8 mouse cellular contexts compared by ENCODE assay signal in the genomic region with DNA sequence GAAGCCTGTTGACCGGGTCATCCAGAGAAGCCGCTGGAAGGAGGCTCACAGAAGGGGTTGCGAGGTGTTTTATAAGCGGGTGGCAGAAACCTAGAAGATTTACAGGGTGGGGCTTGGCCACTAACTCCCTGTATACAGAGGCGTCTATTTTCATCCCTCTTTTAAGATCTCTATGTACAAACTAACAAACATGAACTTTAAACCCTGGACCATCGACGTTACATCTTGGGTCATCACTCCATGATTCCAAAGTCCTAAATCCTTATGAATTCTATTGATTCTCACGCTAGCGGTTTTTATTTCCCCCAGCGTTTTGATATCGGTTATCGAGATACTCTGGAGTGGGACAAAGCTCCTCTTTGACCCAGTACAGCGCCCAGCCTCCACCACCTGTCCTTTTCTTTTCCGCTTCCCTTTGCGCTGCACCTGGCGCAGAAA. TPM values are rescaled to one million over a fixed set of nuclear protein-coding genes. Genes with fewer than 3 reads are reported as not detected.
DNase-seq lines count a peak whose midpoint lies in the region; ATAC-seq and TF ChIP-seq lines count a peak whose summit lies in the region.

No protein-coding gene starts in this region.

- no peak for DNase-seq in heart, embryonic 10.5 days (ENCODE audit: low spot score)
- no peak for DNase-seq in heart, adult 8-10 months (ENCODE audit: low spot score)
- DNase-seq in thymus, adult 2 months, result no peak
- no peak for DNase-seq in thymus, postnatal 4 days
- DNase-seq in liver, embryonic 11.5 days (ENCODE audit: low spot score), result no peak
- DNase-seq in stomach, postnatal 0 days (ENCODE audit: low spot score), result no peak
- DNase-seq in urinary bladder, adult 2 months (ENCODE audit: low spot score), result no peak
- DNase-seq in left cerebral cortex, postnatal 36 days (ENCODE audit: low spot score in 2 of 2), result no peak

- no peaks in the 10 kb centered on the region for H3K9me3 ChIP-seq in heart, embryonic 10.5 days
- no peaks in the 10 kb centered on the region for H3K9me3 ChIP-seq in liver, embryonic 11.5 days (ENCODE audit: control insufficient read depth, low read length)
- H3K9me3 ChIP-seq in stomach, postnatal 0 days (ENCODE audit: control insufficient read depth, low read length), result no peaks in the 10 kb centered on the region

- ATAC-seq in liver, embryonic 11.5 days (replicated peaks; ENCODE audit: low FRiP score), result peak; percentile 32; the same call in 1 of the 2 replicates
- ATAC-seq in stomach, postnatal 0 days (ENCODE audit: low FRiP score, low TSS enrichment), result peak; percentile 28; the same call in 1 of the 2 replicates

- TF ChIP-seq POLR2A in thymus, adult 2 months (IDR thresholded peaks at IDR 0.05; ENCODE audit: control insufficient read depth, extremely low read depth, insufficient read depth, low read length, poor library complexity), result no peak

- intact Hi-C loops in left cerebral cortex, postnatal 36 days (cut with DNase I), result loop anchor here (1.0 kb wide), 1 partner anchor 16 kb away; no protein-coding TSS in a partner anchor

- H3K27me3 ChIP-seq in heart, embryonic 10.5 days (ENCODE audit: insufficient read depth, poor library complexity, severe bottlenecking), result peaks cover 74% of the 10 kb centered on the region
- H3K27me3 ChIP-seq in thymus, adult 2 months (ENCODE audit: control insufficient read depth, insufficient read depth, low read length), result no peaks in the 10 kb centered on the region
- H3K27me3 ChIP-seq in liver, embryonic 11.5 days (replicated peaks; ENCODE audit: control insufficient read depth, insufficient read depth, low read length), result peaks cover 54% of the 10 kb centered on the region
- no peaks in the 10 kb centered on the region for H3K27me3 ChIP-seq in stomach, postnatal 0 days (ENCODE audit: control insufficient read depth, insufficient read depth, low read length)

- peaks cover 10% of the 10 kb centered on the region for H3K4me1 ChIP-seq in heart, embryonic 10.5 days
- peaks cover 19% of the 10 kb centered on the region for H3K4me1 ChIP-seq in thymus, adult 2 months (replicated peaks; ENCODE audit: control insufficient read depth, insufficient read depth, low read length)
- peaks cover 5% of the 10 kb centered on the region; the same call in 1 of the 2 replicates for H3K4me1 ChIP-seq in liver, embryonic 11.5 days (replicated peaks; ENCODE audit: control insufficient read depth, insufficient read depth, low read length)
- no peaks in the 10 kb centered on the region for H3K4me1 ChIP-seq in stomach, postnatal 0 days (replicated peaks; ENCODE audit: control insufficient read depth, insufficient read depth)

- TF ChIP-seq CTCF in thymus, adult 2 months (IDR thresholded peaks at IDR 0.05; ENCODE audit: borderline replicate concordance, control insufficient read depth, extremely low read depth, insufficient read depth, low read length, poor library complexity), result no peak
- TF ChIP-seq CTCF in stomach, postnatal 0 days (IDR thresholded peaks at IDR 0.05; ENCODE audit: low read depth), result no peak

- 13% methylated on average over 16 of the region's 16 CpGs for WGBS in heart, embryonic 10.5 days
- 9% methylated on average over 16 of the region's 16 CpGs for WGBS in thymus, adult 2 months
- 11% methylated on average over 16 of the region's 16 CpGs for WGBS in liver, embryonic 11.5 days
- WGBS in stomach, postnatal 0 days, result 13% methylated on average over 16 of the region's 16 CpGs

- no peak overlapping the region for H3K9ac ChIP-seq in liver, embryonic 11.5 days (ENCODE audit: low read depth, low read length)
- no peak overlapping the region; the same call in 1 of the 2 replicates for H3K9ac ChIP-seq in stomach, postnatal 0 days (ENCODE audit: low read length)

- peak overlapping the region; percentile 77; the same call in 1 of the 2 replicates for H3K27ac ChIP-seq in heart, embryonic 10.5 days
- H3K27ac ChIP-seq in thymus, adult 2 months (ENCODE audit: control insufficient read depth, insufficient read depth, low read length), result 0 out of 2 replicates have a peak overlapping the region, but pooled peaks have one; percentile 1
- no peak overlapping the region for H3K27ac ChIP-seq in liver, embryonic 11.5 days (ENCODE audit: low read depth, low read length)
- H3K27ac ChIP-seq in stomach, postnatal 0 days (replicated peaks), result no peak overlapping the region

- no peaks in the 10 kb centered on the region for H3K36me3 ChIP-seq in heart, embryonic 10.5 days
- H3K36me3 ChIP-seq in thymus, adult 2 months (ENCODE audit: control insufficient read depth, insufficient read depth, low read length), result no peaks in the 10 kb centered on the region
- no peaks in the 10 kb centered on the region for H3K36me3 ChIP-seq in liver, embryonic 11.5 days (ENCODE audit: control insufficient read depth, insufficient read depth, low read length)
- no peaks in the 10 kb centered on the region for H3K36me3 ChIP-seq in stomach, postnatal 0 days (ENCODE audit: control insufficient read depth, insufficient read depth, low read length)

- peak overlapping the region; percentile 91 for H3K4me2 ChIP-seq in liver, embryonic 11.5 days
- peak overlapping the region; percentile 96 for H3K4me2 ChIP-seq in stomach, postnatal 0 days (replicated peaks; ENCODE audit: low read depth)

- H3K4me3 ChIP-seq in heart, embryonic 10.5 days, result peak overlapping the region; percentile 75
- H3K4me3 ChIP-seq in thymus, adult 2 months (ENCODE audit: control insufficient read depth, insufficient read depth, low read length), result peak overlapping the region; percentile 97
- H3K4me3 ChIP-seq in liver, embryonic 11.5 days (ENCODE audit: low read depth, low read length), result peak overlapping the region; percentile 61
- peak overlapping the region; percentile 58 for H3K4me3 ChIP-seq in stomach, postnatal 0 days (ENCODE audit: low read depth, low read length)

- TF ChIP-seq EP300 in stomach, postnatal 0 days (optimal IDR thresholded peaks at IDR 0.05), result no peak

RNA-seq across cellular contexts. Expression of gene Faah, which starts 0.8 kb away (rescaled TPM):
- polyA plus RNA-seq in heart, embryonic 10.5 days (2016; fragmentation: Nextera tagmentation; extraction: Ambion mirVana), result 1.3 and 1.7 TPM in 2 replicates
- total RNA-seq in heart, adult 8-10 months (2022), result under 1 TPM in 3 of 4 experiments, not detected in 1; 0.34 to 0.82 (median 0.49) TPM
- 77.2 and 88.1 TPM in 2 replicates for polyA plus RNA-seq in thymus, adult 2 months (2012; rRNA removed)
- polyA plus RNA-seq in liver, embryonic 11.5 days (2014; fragmentation: Nextera tagmentation; extraction: Ambion mirVana), result 3.9 and 4.7 TPM in 2 replicates
- polyA plus RNA-seq in stomach, postnatal 0 days (2015; fragmentation: Nextera tagmentation; extraction: Ambion mirVana), result 7.7 and 8.3 TPM in 2 replicates
- 11.9 and 14.2 TPM in 2 replicates for polyA plus RNA-seq in urinary bladder, adult 2 months (2012; rRNA removed)
- 10 to 100 TPM; 93.9 to 96.0 TPM for total RNA-seq in left cerebral cortex, postnatal 36 days (2021)

RNA-seq across cellular contexts. Expression of gene Nsun4, which starts 36.8 kb away (rescaled TPM):
- polyA plus RNA-seq in heart, embryonic 10.5 days (2016; fragmentation: Nextera tagmentation; extraction: Ambion mirVana), result 20.4 and 24.9 TPM in 2 replicates
- total RNA-seq in heart, adult 8-10 months (2022), result 10 to 100 TPM; 30.3 to 34.5 (median 32.7) TPM
- polyA plus RNA-seq in thymus, adult 2 months (2012; rRNA removed), result 15.9 and 19.1 TPM in 2 replicates
- polyA plus RNA-seq in liver, embryonic 11.5 days (2014; fragmentation: Nextera tagmentation; extraction: Ambion mirVana), result 17.8 and 19.5 TPM in 2 replicates
- polyA plus RNA-seq in stomach, postnatal 0 days (2015; fragmentation: Nextera tagmentation; extraction: Ambion mirVana), result 11.4 and 11.9 TPM in 2 replicates
- polyA plus RNA-seq in urinary bladder, adult 2 months (2012; rRNA removed), result 10.3 and 11.1 TPM in 2 replicates
- 10 to 100 TPM in 1 of 2 experiments, 1 to 10 TPM in 1; 9.0 to 11.0 TPM for total RNA-seq in left cerebral cortex, postnatal 36 days (2021)

RNA-seq across cellular contexts. Expression of gene Uqcrh, which starts 58.0 kb away (rescaled TPM):
- 697 and 904 TPM in 2 replicates for polyA plus RNA-seq in heart, embryonic 10.5 days (2016; fragmentation: Nextera tagmentation; extraction: Ambion mirVana)
- 1,000 to 10,000 TPM; 1,639 to 1,931 (median 1,745) TPM for total RNA-seq in heart, adult 8-10 months (2022)
- 133 and 213 TPM in 2 replicates for polyA plus RNA-seq in thymus, adult 2 months (2012; rRNA removed)
- polyA plus RNA-seq in liver, embryonic 11.5 days (2014; fragmentation: Nextera tagmentation; extraction: Ambion mirVana), result 483 and 529 TPM in 2 replicates
- polyA plus RNA-seq in stomach, postnatal 0 days (2015; fragmentation: Nextera tagmentation; extraction: Ambion mirVana), result 571 and 591 TPM in 2 replicates
- 669 and 757 TPM in 2 replicates for polyA plus RNA-seq in urinary bladder, adult 2 months (2012; rRNA removed)
- 100 to 1,000 TPM; 411 to 431 TPM for total RNA-seq in left cerebral cortex, postnatal 36 days (2021)

RNA-seq across cellular contexts. Expression of gene Lrrc41, which starts 58.2 kb away (rescaled TPM):
- polyA plus RNA-seq in heart, embryonic 10.5 days (2016; fragmentation: Nextera tagmentation; extraction: Ambion mirVana), result 69.1 and 77.9 TPM in 2 replicates
- 10 to 100 TPM; 24.4 to 26.0 (median 25.7) TPM for total RNA-seq in heart, adult 8-10 months (2022)
- 66.1 and 67.1 TPM in 2 replicates for polyA plus RNA-seq in thymus, adult 2 months (2012; rRNA removed)
- polyA plus RNA-seq in liver, embryonic 11.5 days (2014; fragmentation: Nextera tagmentation; extraction: Ambion mirVana), result 67.6 and 70.8 TPM in 2 replicates
- 37.4 and 41.1 TPM in 2 replicates for polyA plus RNA-seq in stomach, postnatal 0 days (2015; fragmentation: Nextera tagmentation; extraction: Ambion mirVana)
- 25.8 and 26.4 TPM in 2 replicates for polyA plus RNA-seq in urinary bladder, adult 2 months (2012; rRNA removed)
- 10 to 100 TPM; 42.3 to 43.7 TPM for total RNA-seq in left cerebral cortex, postnatal 36 days (2021)

Comparison
In these comparisons a context has a peak if more than half of its experiments do, and no peak if none do; other contexts are left out.
1. H3K27ac ChIP-seq: peak in heart, embryonic 10.5 days (single experiment) and thymus, adult 2 months (single experiment); none in liver, embryonic 11.5 days (single experiment) and stomach, postnatal 0 days (single experiment).
2. Peak in every context shown above with its lines, with median percentiles within 50 percentile points of each other: H3K4me3 ChIP-seq.